Mouse (Mus musculus) embryonic fibroblast, embryonic 13.5 days (primary cell): ENCODE measurements around the gene Klk1.

Experiments
- CTCF ChIP-seq: IDR thresholded peaks from 2 replicates; pipeline ENCODE4 v1.5.1; 2011; ENCODE audit warnings: mild to moderate bottlenecking, control low read depth, low read length, moderate library complexity, borderline replicate concordance; ENCODE audit not compliant: insufficient read depth
- POLR2A ChIP-seq: IDR thresholded peaks from 2 replicates; pipeline ENCODE4 v1.6.1; 2011; ENCODE audit warnings: low read depth, mild to moderate bottlenecking, control low read depth, low read length, moderate library complexity

- TF ChIP-seq CTCF (no peak), POLR2A (no peak)
Observed at GRCm38 (mm10) chr7:44276461-44277249, 51.5 kb downstream of the Klk1 start.
